Mouse (Mus musculus) erythroblast, embryonic 14.5 days (primary cell): ENCODE measurements around the gene Bbx. TPM values are rescaled to one million over a fixed set of nuclear protein-coding genes. Genes with fewer than 3 reads are reported as not detected.

Experiments
- H3K27me3 ChIP-seq: 2 replicates; pipeline ENCODE4 v1.6.1; 2012; ENCODE audit warnings: inconsistent platforms; ENCODE audit not compliant: control insufficient read depth
- H3K36me3 ChIP-seq: 2 replicates; pipeline ENCODE4 v1.6.1; 2012; ENCODE audit warnings: mild to moderate bottlenecking, inconsistent platforms; ENCODE audit not compliant: control insufficient read depth
- H3K4me1 ChIP-seq: 2 replicates; pipeline ENCODE4 v1.6.1; 2012; ENCODE audit warnings: inconsistent platforms; ENCODE audit not compliant: control insufficient read depth
- H3K4me3 ChIP-seq: replicated peaks from 2 replicates; pipeline ENCODE3; 2012; ENCODE audit warnings: moderate library complexity, mild to moderate bottlenecking, inconsistent platforms
- H3K9me3 ChIP-seq: 2 replicates; pipeline ENCODE4 v1.6.1; 2012; ENCODE audit warnings: low read length, inconsistent platforms, mixed read lengths; ENCODE audit not compliant: control insufficient read depth
- GATA1 ChIP-seq: IDR thresholded peaks from 2 replicates; pipeline ENCODE4 v1.6.1; 2012; ENCODE audit warnings: low read length, inconsistent platforms, mixed read lengths
- TAL1 ChIP-seq: IDR thresholded peaks from 3 replicates; pipeline ENCODE4 v1.6.1; 2012; ENCODE audit warnings: low read length, inconsistent platforms, mixed read lengths
- polyA plus RNA-seq: library from polyadenylated mRNA; stranded (reverse); fragments of >175 nt; gene quantifications from 2 replicates; pipeline ENCODE4 v1.2.3, GENCODE M21; 2012

Gene Bbx
- polyA plus RNA-seq, 1 experiment, result 0.03 TPM

DNA sequence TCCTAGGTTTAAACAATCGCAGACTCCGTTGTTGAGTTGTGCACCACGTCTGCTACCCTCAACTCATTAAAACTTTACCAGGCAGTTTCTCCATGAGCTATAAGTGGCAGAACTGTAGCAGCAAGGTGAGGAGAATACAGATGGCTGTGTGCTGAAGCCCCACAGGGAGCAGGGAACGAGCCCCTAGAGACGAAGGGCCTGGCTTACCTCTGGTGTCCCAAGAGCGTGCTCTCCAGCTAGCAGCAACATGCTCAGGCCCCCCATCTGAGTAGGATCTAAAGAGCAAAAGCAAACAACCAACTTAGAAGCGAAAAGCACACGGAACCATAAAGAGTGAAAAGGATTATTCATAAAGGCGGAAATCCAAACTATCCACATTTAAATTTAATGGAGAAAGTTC is 170.0 kb downstream of the Bbx start:
- H3K27me3 ChIP-seq, result no peaks in the 10 kb centered on the region
- H3K36me3 ChIP-seq, result no peaks in the 10 kb centered on the region
- H3K4me1 ChIP-seq, result no peaks in the 10 kb centered on the region
- TF ChIP-seq GATA1 (no peak), TAL1 (no peak)
- no peak overlapping the region for H3K4me3 ChIP-seq
- H3K9me3 ChIP-seq, result no peaks in the 10 kb centered on the region

DNA sequence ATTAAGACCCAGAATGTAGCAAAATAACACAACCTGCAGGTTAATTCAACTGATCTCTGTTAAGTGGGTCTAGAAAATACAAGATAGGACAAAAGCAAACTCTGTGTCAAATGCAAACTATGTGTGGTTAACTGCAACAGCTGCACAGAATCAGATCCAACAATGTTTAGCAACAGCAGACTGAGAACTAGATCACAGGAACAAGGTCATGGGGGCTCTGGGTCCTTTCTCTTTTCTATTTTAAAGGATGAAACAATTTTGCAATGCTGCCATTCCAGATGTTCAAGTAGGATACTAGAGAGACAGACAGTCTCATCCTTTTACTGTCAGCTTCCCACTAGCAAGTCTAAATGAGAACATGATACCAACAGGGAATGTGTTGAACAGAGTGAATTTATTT is 170.4 kb downstream of the Bbx start:
- Histone ChIP-seq H3K4me3 (no peak overlapping the region), H3K9me3 (no peaks in the 10 kb centered on the region), H3K36me3 (no peaks in the 10 kb centered on the region), H3K4me1 (no peaks in the 10 kb centered on the region), H3K27me3 (no peaks in the 10 kb centered on the region)
- TF ChIP-seq TAL1 (no peak), GATA1 (no peak)

DNA sequence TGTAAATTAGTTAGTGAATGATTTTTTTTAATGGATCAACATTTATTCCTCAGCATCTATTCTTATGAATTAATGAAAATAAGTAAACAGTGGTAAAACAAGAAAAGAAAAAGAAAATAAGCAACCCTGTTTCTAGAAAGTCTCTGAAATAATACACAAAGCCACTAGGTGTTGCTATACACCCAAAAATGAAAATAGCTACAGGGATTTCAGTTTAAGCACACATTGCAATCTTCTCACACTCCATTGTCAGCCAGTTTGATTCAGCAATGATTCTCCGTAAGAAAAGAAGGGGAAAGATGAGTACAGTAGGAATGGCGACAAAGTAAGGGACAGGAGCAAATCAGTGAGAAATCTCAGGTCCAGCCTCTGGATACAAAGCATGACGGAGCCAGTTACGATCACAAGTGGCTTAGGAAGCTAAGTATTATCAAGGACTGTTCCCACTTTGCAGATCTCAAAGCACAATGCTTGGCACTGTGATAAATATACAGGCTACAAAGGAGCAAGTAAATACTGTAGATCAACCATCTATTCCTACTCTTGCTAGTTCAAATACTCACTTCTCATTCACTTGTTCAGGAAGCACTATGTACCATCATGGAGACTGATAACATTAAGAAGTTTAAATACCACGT is 177.5 kb downstream of the Bbx start:
- TF ChIP-seq GATA1 (no peak), TAL1 (no peak)
- H3K4me3 ChIP-seq, result no peak overlapping the region
- H3K27me3 ChIP-seq, result no peaks in the 10 kb centered on the region

DNA sequence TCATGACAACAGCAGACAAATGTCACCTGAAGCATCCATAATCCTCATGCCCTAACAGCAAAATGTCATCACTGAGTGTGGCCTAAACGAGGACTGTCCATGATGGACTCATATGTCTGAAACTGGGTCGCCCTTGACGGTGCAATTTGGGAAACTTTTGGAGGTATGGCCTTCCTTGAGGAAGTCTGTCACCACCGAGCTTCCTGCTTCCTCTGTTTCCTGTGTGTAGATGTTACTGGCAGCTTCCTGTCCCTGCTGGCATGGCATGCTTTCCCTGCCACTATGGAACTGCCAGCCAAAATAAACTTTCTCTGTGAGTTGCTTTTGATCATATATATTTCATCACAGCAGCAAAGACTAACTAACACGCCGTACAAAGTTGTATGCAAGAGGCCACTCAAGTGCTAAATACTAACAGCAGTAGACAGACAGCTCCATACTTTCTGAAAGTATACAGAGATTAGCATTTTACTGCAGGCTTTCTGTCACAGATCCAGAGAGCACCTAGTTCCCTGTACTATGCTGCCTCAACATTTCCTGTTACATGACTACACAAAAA is 180.7 kb downstream of the Bbx start:
- Histone ChIP-seq H3K4me3 (no peak overlapping the region), H3K4me1 (no peaks in the 10 kb centered on the region), H3K36me3 (no peaks in the 10 kb centered on the region), H3K9me3 (no peaks in the 10 kb centered on the region), H3K27me3 (no peaks in the 10 kb centered on the region)
- no peak for TF ChIP-seq GATA1

More for the DNA sequence above, 177.5 kb downstream of the Bbx start:
- Histone ChIP-seq H3K9me3 (no peaks in the 10 kb centered on the region), H3K4me1 (no peaks in the 10 kb centered on the region), H3K36me3 (no peaks in the 10 kb centered on the region)

DNA sequence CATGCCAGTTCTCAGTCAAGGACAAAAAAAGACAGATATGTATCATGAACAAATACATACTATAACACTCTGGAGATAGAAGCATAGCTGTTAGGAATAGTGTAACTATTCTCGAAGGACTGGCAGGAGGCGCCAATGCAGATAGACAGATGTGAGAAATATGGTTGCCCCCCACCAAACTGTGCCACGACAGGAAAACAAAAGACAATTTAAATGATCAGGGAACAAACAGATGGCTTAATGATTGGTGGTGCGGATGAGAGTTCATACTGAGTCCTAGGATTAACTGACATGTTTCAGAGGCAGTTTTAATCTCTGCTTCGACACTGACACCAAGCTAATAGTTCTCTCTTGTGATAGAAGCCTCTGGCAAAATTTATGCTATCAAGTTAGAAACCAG is 181.7 kb downstream of the Bbx start:
- no peak overlapping the region for H3K4me3 ChIP-seq
- H3K4me1 ChIP-seq, result no peaks in the 10 kb centered on the region
- no peaks in the 10 kb centered on the region for H3K27me3 ChIP-seq
- H3K9me3 ChIP-seq, result no peaks in the 10 kb centered on the region
- TF ChIP-seq TAL1 (no peak), GATA1 (no peak)
- no peaks in the 10 kb centered on the region for H3K36me3 ChIP-seq

DNA sequence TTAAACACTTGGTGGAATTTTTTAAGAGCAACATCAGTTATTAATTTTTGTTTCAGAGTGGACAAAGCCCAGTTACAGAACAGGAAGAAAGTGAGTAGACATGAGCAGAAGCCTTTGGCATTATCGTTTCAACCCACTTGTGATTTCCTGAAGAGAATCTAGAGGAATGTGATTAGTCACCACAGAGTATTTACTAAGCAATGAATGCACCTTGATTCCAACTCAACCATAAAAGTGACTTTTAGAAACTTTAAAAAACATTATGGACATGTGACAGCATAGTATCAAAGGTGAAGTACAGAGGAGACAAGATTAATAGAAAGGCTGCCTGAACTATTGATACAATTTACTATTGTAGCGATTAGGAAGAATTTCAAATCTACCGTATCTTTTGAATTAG is 183.2 kb downstream of the Bbx start:
- Histone ChIP-seq H3K27me3 (no peaks in the 10 kb centered on the region), H3K4me1 (no peaks in the 10 kb centered on the region), H3K9me3 (no peaks in the 10 kb centered on the region), H3K36me3 (no peaks in the 10 kb centered on the region), H3K4me3 (no peak overlapping the region)
- TF ChIP-seq GATA1, result no peak
- no peak for TF ChIP-seq TAL1

DNA sequence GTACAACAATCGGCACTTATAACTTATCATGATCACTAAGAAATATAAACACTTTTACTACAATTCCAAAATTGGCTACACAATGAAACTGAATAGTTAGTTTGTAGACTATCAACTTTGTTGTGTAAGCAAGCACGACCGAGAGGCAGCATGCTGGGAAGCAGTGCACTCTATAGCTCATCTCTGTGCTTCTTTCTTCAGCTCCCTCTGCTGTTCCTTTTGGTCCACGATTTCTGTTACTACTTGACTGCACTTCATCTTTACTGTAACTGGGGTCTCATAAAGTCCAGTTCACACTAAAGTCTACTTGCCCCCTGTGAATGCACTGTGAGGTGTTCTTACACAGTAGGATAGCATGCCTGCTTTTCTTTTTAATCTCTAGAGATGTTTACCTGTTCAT is 189.7 kb downstream of the Bbx start:
- no peaks in the 10 kb centered on the region for H3K4me1 ChIP-seq
- no peaks in the 10 kb centered on the region for H3K9me3 ChIP-seq
- H3K4me3 ChIP-seq, result no peak overlapping the region
- no peaks in the 10 kb centered on the region for H3K36me3 ChIP-seq
- no peak for TF ChIP-seq GATA1
- TF ChIP-seq TAL1, result no peak
- no peaks in the 10 kb centered on the region for H3K27me3 ChIP-seq

DNA sequence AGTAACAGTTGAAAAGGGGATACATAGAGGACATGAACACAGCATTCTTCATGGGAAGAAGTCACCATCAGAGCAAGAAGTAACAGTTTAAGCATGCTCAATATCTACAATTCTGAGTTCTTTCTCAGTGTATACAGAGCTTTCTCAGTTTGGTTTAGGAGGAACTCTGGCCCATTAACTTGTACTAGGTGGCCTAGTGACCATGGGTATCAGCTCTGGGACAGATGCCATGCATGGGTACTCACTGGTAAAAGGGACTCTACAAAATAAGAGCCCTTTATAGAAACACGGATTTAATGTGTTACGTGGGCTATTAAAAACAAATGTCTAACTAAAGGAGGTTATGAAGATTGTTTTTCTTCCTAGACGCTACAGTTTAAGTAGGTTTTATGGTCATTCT is 190.6 kb downstream of the Bbx start:
- Histone ChIP-seq H3K9me3 (no peaks in the 10 kb centered on the region), H3K36me3 (no peaks in the 10 kb centered on the region), H3K27me3 (no peaks in the 10 kb centered on the region), H3K4me3 (no peak overlapping the region), H3K4me1 (no peaks in the 10 kb centered on the region)
- no peak for TF ChIP-seq GATA1
- TF ChIP-seq TAL1, result no peak

DNA sequence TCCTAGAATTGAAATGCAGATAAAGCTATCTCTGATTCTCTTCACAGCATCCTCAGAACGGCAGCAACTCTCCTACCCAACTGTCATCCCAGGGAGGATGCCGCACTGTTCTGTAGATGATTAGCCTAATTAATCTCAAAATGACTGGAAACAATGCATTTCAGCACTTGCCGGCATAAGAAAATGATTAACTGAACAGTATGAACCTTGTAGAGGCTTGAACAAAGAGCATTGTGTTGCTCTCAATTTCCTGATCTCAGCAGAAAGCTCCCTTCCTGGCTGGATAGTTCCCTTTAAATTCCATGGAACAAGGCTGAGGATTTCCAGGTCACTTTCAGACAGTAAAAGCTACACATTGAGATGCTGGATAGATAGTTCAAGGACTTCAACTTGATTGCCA is 197.0 kb downstream of the Bbx start:
- no peaks in the 10 kb centered on the region for H3K27me3 ChIP-seq
- no peaks in the 10 kb centered on the region for H3K4me1 ChIP-seq
- TF ChIP-seq GATA1 (no peak), TAL1 (no peak)
- no peaks in the 10 kb centered on the region for H3K36me3 ChIP-seq
- no peaks in the 10 kb centered on the region for H3K9me3 ChIP-seq
- no peak overlapping the region for H3K4me3 ChIP-seq

DNA sequence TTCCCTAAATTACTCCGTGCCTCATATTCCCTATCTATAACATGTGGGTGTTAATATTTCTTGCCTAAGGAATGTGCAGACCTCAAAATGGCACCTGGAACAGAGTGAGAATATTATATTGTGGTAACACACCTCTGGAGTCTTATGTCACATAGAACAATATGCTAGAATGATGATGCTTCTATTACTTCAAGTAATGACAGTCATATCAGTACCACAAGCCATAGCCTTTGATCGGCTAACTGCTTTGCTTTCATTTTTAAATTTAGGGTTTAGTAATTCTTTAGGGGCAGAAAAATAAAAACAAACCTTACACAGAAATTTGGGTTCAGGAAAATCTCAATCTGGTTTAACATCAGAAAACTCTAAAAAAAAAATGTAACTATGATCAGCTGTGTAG is 201.6 kb downstream of the Bbx start:
- H3K4me1 ChIP-seq, result no peaks in the 10 kb centered on the region
- no peaks in the 10 kb centered on the region for H3K9me3 ChIP-seq
- H3K4me3 ChIP-seq, result no peak overlapping the region
- no peaks in the 10 kb centered on the region for H3K36me3 ChIP-seq
- H3K27me3 ChIP-seq, result no peaks in the 10 kb centered on the region
- TF ChIP-seq GATA1 (no peak), TAL1 (no peak)
